Mouse (Mus musculus): ENCODE data around the gene Vmn1r198. TPM values are rescaled to one million over a fixed set of nuclear protein-coding genes. Genes with fewer than 3 reads are reported as not detected.
"Not testable (repeated sequence)": the region's sequence is repeated elsewhere in the genome, so short reads cannot be mapped to it uniquely, and the experiment has no call there.

The Vmn1r198 gene
- polyA plus RNA-seq (2016; fragmentation: Nextera tagmentation; extraction: Ambion mirVana): not detected in 2 replicates

DNA sequence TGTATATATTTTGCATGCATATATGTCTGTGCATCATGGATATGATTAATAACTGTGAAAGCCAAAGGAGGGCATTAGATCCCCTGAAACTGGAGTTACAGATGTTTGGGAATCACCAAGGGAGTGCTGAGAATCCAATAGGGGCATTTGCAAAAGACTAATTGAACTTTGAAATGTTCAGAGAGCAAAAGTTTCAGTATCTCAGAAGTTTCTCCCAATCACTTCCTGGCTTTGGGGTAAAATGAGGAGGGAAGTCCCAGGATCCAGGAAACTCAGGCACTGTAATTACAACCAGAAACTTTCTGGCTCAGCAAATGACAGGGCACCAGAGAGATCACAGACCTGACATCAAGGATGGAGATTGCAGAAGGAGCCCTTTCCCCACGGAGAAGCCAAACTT is at the start of gene Vmn1r198:
Gene Vmn1r198, plus strand, starts transcription at position 301 of the 400 bp plus-strand sequence.
- H3K27me3 ChIP-seq (replicated peaks; ENCODE audit: low read depth, poor library complexity, severe bottlenecking): no peaks in the 10 kb centered on the region
- no peaks in the 10 kb centered on the region for H3K36me3 ChIP-seq (replicated peaks)
- no peak within 1 kb of the TSS for H3K27ac ChIP-seq (replicated peaks)
- H3K4me1 ChIP-seq: no peaks in the 10 kb centered on the region
- H3K9me3 ChIP-seq: no peaks in the 10 kb centered on the region
- no peak within 1 kb of the TSS for H3K4me3 ChIP-seq
- 38% methylated on average over 1 of the region's 1 CpGs for WGBS
- DNase-seq (ENCODE audit: low spot score): no peak

DNA sequence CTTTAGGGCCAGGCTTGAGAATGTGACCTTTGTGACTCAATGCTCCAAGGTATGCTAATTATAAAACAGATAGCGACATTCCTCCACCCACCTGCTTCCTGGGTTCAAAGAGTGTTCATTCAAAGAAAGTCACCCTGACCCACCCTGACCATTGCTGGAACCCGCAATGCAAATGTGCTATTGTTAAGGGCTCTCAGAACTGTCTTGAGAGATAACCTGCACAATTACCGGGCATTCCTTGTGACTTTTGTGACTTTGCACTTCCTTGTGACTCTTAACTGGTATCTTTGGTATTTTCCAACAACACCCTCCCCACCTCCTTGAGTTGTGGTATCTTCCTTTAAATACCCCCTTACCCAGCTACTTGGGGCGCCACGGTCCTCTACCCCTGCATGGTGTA is 42.1 kb upstream of the Vmn1r198 start:
- 89% methylated on average over 5 of the region's 5 CpGs for WGBS
- not testable (repeated sequence) for DNase-seq (ENCODE audit: low spot score); H3K4me3 ChIP-seq; H3K9me3 ChIP-seq; H3K27me3 ChIP-seq (replicated peaks; ENCODE audit: low read depth, poor library complexity, severe bottlenecking); H3K36me3 ChIP-seq (replicated peaks); H3K27ac ChIP-seq (replicated peaks); H3K4me1 ChIP-seq

DNA sequence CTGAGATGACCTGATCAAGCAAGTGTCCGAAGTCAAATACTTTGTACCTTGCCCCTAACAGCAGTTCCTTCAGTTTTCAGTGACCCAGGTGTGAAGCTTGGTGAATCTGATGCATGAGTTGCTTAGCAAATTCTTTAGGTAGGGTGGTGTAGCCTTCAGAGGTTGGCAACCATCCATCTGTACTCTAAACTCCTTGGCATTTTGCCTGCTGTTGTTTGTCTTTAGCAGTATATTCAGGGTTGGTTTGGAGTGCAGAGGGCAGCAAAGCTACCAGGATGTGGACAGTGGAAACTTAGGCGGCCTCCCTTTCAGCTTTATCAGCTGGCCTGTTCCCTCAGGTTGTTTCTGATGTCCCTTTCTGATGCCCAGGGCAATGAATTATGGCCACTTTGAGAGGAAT is 34.8 kb upstream of the Vmn1r198 start:
- no peaks in the 10 kb centered on the region for H3K36me3 ChIP-seq (replicated peaks)
- H3K27ac ChIP-seq (replicated peaks): no peak overlapping the region
- no peak for DNase-seq (ENCODE audit: low spot score)
- H3K27me3 ChIP-seq (replicated peaks; ENCODE audit: low read depth, poor library complexity, severe bottlenecking): no peaks in the 10 kb centered on the region
- no peak overlapping the region for H3K4me3 ChIP-seq
- no peaks in the 10 kb centered on the region for H3K9me3 ChIP-seq
- H3K4me1 ChIP-seq: no peaks in the 10 kb centered on the region
- 79% methylated on average over 2 of the region's 2 CpGs for WGBS

GRCm38 (mm10) chr13:22317366-22317765 is 32.8 kb upstream of the Vmn1r198 start:
- H3K9me3 ChIP-seq: no peaks in the 10 kb centered on the region
- H3K27ac ChIP-seq (replicated peaks): no peak overlapping the region
- H3K4me1 ChIP-seq: no peaks in the 10 kb centered on the region
- H3K4me3 ChIP-seq: no peak overlapping the region
- no peaks in the 10 kb centered on the region for H3K27me3 ChIP-seq (replicated peaks; ENCODE audit: low read depth, poor library complexity, severe bottlenecking)
- no peaks in the 10 kb centered on the region for H3K36me3 ChIP-seq (replicated peaks)
- 76% methylated on average over 2 of the region's 2 CpGs for WGBS
- DNase-seq (ENCODE audit: low spot score): no peak

GRCm38 (mm10) chr13:22320091-22320490 is 30.1 kb upstream of the Vmn1r198 start:
- H3K4me1 ChIP-seq: no peaks in the 10 kb centered on the region
- H3K4me3 ChIP-seq: no peak overlapping the region
- H3K36me3 ChIP-seq (replicated peaks): no peaks in the 10 kb centered on the region
- no peaks in the 10 kb centered on the region for H3K27me3 ChIP-seq (replicated peaks; ENCODE audit: low read depth, poor library complexity, severe bottlenecking)
- no peak overlapping the region for H3K27ac ChIP-seq (replicated peaks)
- no peaks in the 10 kb centered on the region for H3K9me3 ChIP-seq
- no peak for DNase-seq (ENCODE audit: low spot score)

DNA sequence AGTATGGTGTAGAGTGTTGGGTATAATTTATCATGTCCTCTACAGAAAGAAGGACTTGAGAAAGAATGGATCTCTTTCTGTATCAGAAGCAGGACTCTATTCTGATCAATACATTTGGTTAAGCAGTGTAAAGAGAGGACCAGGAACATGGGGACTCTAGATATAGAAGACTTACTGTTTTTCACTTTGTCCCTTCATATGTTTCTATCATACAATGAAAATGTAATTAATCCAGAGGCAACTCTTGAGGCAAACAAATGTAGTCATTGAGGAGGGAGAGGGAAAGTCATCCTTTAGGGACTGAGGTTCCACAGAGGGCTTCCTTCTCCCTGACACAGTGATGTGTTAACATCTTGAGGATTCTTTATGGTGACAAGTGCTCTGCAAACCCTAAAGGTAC is 25.9 kb upstream of the Vmn1r198 start, which contains the start of gene Vmn1r197:
Gene Vmn1r197, plus strand, starts transcription at position 301 of the 400 bp plus-strand sequence.
- H3K27ac ChIP-seq (replicated peaks): no peak within 1 kb of the TSS
- H3K4me3 ChIP-seq: no peak within 1 kb of the TSS
- H3K36me3 ChIP-seq (replicated peaks): no peaks in the 10 kb centered on the region
- no peaks in the 10 kb centered on the region for H3K9me3 ChIP-seq
- no peaks in the 10 kb centered on the region for H3K4me1 ChIP-seq
- DNase-seq (ENCODE audit: low spot score): no peak
- no peaks in the 10 kb centered on the region for H3K27me3 ChIP-seq (replicated peaks; ENCODE audit: low read depth, poor library complexity, severe bottlenecking)

- H3K9me3 ChIP-seq: no peaks in the 10 kb centered on the region
- no peak overlapping the region for H3K27ac ChIP-seq (replicated peaks)
- H3K36me3 ChIP-seq (replicated peaks): no peaks in the 10 kb centered on the region
- no peaks in the 10 kb centered on the region for H3K4me1 ChIP-seq
- no peak for DNase-seq (ENCODE audit: low spot score)
- 75% methylated on average over 2 of the region's 2 CpGs for WGBS
- H3K4me3 ChIP-seq: no peak overlapping the region
- no peaks in the 10 kb centered on the region for H3K27me3 ChIP-seq (replicated peaks; ENCODE audit: low read depth, poor library complexity, severe bottlenecking)
These were observed 16.9 kb upstream of the Vmn1r198 start for GRCm38 (mm10) chr13:22333269-22333668.

- no peaks in the 10 kb centered on the region for H3K9me3 ChIP-seq
- 87% methylated on average over 1 of the region's 1 CpGs for WGBS
- H3K27me3 ChIP-seq (replicated peaks; ENCODE audit: low read depth, poor library complexity, severe bottlenecking): no peaks in the 10 kb centered on the region
- no peaks in the 10 kb centered on the region for H3K36me3 ChIP-seq (replicated peaks)
- H3K27ac ChIP-seq (replicated peaks): no peak overlapping the region
- no peak overlapping the region for H3K4me3 ChIP-seq
- H3K4me1 ChIP-seq: no peaks in the 10 kb centered on the region
- DNase-seq (ENCODE audit: low spot score): no peak
These were observed 14.6 kb upstream of the Vmn1r198 start for GRCm38 (mm10) chr13:22335565-22335964.

DNA sequence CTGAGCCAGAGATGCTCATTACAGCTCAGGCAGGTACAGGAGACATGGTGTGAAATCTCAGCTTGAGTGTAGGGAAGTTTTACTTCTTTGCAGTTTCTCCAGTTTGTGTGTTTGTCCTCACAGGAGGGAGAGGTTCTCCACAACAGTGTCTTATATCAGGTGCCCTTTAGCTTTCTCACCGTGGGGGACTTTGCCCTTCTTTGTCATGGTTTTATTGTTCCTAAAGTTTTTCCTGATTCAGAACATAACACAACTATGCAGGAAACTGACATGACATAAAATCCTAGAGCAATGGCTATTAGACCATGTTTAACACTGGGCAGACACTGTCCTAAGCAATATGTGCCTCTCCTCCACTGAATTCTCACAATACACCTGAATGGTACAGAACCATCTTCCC is 649 bp downstream of the Vmn1r198 start:
- Histone ChIP-seq H3K27ac (replicated peaks) (no peak overlapping the region), H3K9me3 (no peaks in the 10 kb centered on the region), H3K4me1 (no peaks in the 10 kb centered on the region), H3K27me3 (replicated peaks; ENCODE audit: low read depth, poor library complexity, severe bottlenecking) (no peaks in the 10 kb centered on the region), H3K4me3 (no peak overlapping the region), H3K36me3 (replicated peaks) (no peaks in the 10 kb centered on the region)
- DNase-seq (ENCODE audit: low spot score): no peak
- WGBS: 86% methylated on average over 1 of the region's 1 CpGs

DNA sequence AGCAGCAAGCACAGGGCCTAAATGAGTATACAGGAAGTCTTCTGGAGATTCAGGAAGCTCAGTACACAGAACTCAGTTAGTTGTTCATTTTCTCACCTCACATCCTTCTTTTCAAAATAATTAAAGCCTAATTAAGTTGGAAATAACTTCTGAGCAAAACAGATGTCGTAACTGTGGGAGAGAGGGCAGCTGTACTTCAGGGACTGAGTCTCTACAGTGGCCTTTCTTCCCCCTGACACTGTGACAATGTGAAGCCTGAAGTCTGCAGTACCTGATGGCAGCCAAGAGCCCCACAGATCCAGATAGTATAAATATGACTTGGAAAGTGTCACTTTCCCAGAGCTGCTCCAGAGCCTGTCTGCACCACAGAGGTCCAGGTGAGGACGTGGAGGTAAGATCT is 29.4 kb downstream of the Vmn1r198 start, which contains the start of gene Vmn1r199:
Gene Vmn1r199, plus strand, starts transcription at position 301 of the 400 bp plus-strand sequence.
- no peaks in the 10 kb centered on the region for H3K27me3 ChIP-seq (replicated peaks; ENCODE audit: low read depth, poor library complexity, severe bottlenecking)
- WGBS: 74% methylated on average over 2 of the region's 2 CpGs
- DNase-seq (ENCODE audit: low spot score): no peak
- H3K4me3 ChIP-seq: no peak within 1 kb of the TSS
- no peaks in the 10 kb centered on the region for H3K4me1 ChIP-seq
- no peaks in the 10 kb centered on the region for H3K9me3 ChIP-seq
- H3K27ac ChIP-seq (replicated peaks): no peak within 1 kb of the TSS
- no peaks in the 10 kb centered on the region for H3K36me3 ChIP-seq (replicated peaks)

- not testable (repeated sequence) for H3K4me3 ChIP-seq
These were observed 31.0 kb downstream of the Vmn1r198 start for GRCm38 (mm10) chr13:22381128-22381527.

DNA sequence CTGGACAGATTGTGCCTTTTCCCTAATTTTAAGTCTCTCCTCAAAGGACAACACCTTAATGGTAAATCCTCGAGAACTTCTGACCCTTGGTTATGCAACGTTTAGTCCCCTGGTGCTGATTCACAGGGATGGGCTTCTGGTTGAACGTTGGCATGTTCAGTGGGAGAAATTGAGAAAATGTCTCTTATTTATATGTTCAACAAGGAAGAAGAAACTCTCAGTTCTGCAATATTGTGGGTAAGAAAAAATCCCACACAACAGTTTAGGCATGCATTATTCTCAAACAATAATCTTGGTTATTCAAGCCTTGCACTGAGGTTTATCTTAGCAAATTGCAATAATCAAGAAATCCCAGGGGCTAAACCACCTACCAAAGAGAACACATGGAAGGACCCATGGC is 33.2 kb downstream of the Vmn1r198 start:
- no peak overlapping the region for H3K27ac ChIP-seq (replicated peaks)
- no peak overlapping the region for H3K4me3 ChIP-seq
- no peaks in the 10 kb centered on the region for H3K27me3 ChIP-seq (replicated peaks; ENCODE audit: low read depth, poor library complexity, severe bottlenecking)
- H3K4me1 ChIP-seq: no peaks in the 10 kb centered on the region
- H3K36me3 ChIP-seq (replicated peaks): no peaks in the 10 kb centered on the region
- 82% methylated on average over 3 of the region's 3 CpGs for WGBS
- H3K9me3 ChIP-seq: no peaks in the 10 kb centered on the region
- no peak for DNase-seq (ENCODE audit: low spot score)

More at GRCm38 (mm10) chr13:22381128-22381527, 31.0 kb downstream of the Vmn1r198 start:
- H3K27me3 ChIP-seq (replicated peaks; ENCODE audit: low read depth, poor library complexity, severe bottlenecking); H3K9me3 ChIP-seq; H3K27ac ChIP-seq (replicated peaks); H3K4me1 ChIP-seq; DNase-seq (ENCODE audit: low spot score); H3K36me3 ChIP-seq (replicated peaks): not testable (repeated sequence)
- WGBS: 78% methylated on average over 3 of the region's 3 CpGs

GRCm38 (mm10) chr13:22387050-22387449 is 36.9 kb downstream of the Vmn1r198 start:
- H3K4me3 ChIP-seq: no peak overlapping the region
- DNase-seq (ENCODE audit: low spot score): no peak
- peaks cover 8% of the 10 kb centered on the region for H3K4me1 ChIP-seq
- H3K9me3 ChIP-seq: no peaks in the 10 kb centered on the region
- no peaks in the 10 kb centered on the region for H3K36me3 ChIP-seq (replicated peaks)
- H3K27me3 ChIP-seq (replicated peaks; ENCODE audit: low read depth, poor library complexity, severe bottlenecking): no peaks in the 10 kb centered on the region
- 89% methylated on average over 1 of the region's 1 CpGs for WGBS
- H3K27ac ChIP-seq (replicated peaks): no peak overlapping the region

- WGBS: 17% methylated on average over 3 of the region's 3 CpGs
- DNase-seq (ENCODE audit: low spot score): peak; percentile 25
- H3K27me3 ChIP-seq (replicated peaks; ENCODE audit: low read depth, poor library complexity, severe bottlenecking): no peaks in the 10 kb centered on the region
- H3K9me3 ChIP-seq: no peaks in the 10 kb centered on the region
- peaks cover 8% of the 10 kb centered on the region for H3K4me1 ChIP-seq
- H3K27ac ChIP-seq (replicated peaks): no peak within 1 kb of the TSS
- H3K36me3 ChIP-seq (replicated peaks): no peaks in the 10 kb centered on the region
- H3K4me3 ChIP-seq: no peak within 1 kb of the TSS
These were observed 39.9 kb downstream of the Vmn1r198 start, which contains the start of gene Vmn1r200 for GRCm38 (mm10) chr13:22390073-22390472. Vmn1r200 (plus strand) TSS chr13:22390373.

All from embryonic facial prominence, embryonic 10.5 days (tissue).